Mouse (Mus musculus): Measurements from ENCODE around the gene Clip2. TPM values are rescaled to one million over a fixed set of nuclear protein-coding genes. Genes with fewer than 3 reads are reported as not detected.
A peak's percentile ranks its signal among the peaks of the same experiment; 100 is the strongest.

Clip2 gene
- polyA plus RNA-seq, 1 experiment from 2014 or later, result 5.8 TPM

- H3K4me3 ChIP-seq, result no peak overlapping the region
- ATAC-seq (ENCODE audit: insufficient number of reproducible peaks, insufficient read depth, low FRiP score, low TSS enrichment, low read depth), result no peak
- H3K9me3 ChIP-seq, result no peaks in the 10 kb centered on the region
- H3K4me2 ChIP-seq, result no peak overlapping the region
- no peaks in the 10 kb centered on the region for H3K36me3 ChIP-seq
- H3K27me3 ChIP-seq, result no peaks in the 10 kb centered on the region
- WGBS, result 63% methylated on average over 7 of the region's 7 CpGs
- no peak overlapping the region for H3K9ac ChIP-seq
- H3K27ac ChIP-seq, result peak overlapping the region; percentile 18; the same call in 1 of the 2 replicates
- H3K4me1 ChIP-seq, result peaks cover 6% of the 10 kb centered on the region
These were observed 25.3 kb upstream of the Clip2 start for GRCm38 (mm10) chr5:134577534-134577933.

- no peak overlapping the region; the same call in 1 of the 2 replicates for H3K27ac ChIP-seq
- H3K4me2 ChIP-seq, result no peak overlapping the region
- WGBS, result 71% methylated on average over 14 of the region's 14 CpGs
- H3K4me1 ChIP-seq, result peaks cover 11% of the 10 kb centered on the region
- H3K27me3 ChIP-seq, result no peaks in the 10 kb centered on the region
- no peak for ATAC-seq (ENCODE audit: insufficient number of reproducible peaks, insufficient read depth, low FRiP score, low TSS enrichment, low read depth)
- H3K4me3 ChIP-seq, result no peak overlapping the region
- no peaks in the 10 kb centered on the region for H3K36me3 ChIP-seq
- no peaks in the 10 kb centered on the region for H3K9me3 ChIP-seq
- H3K9ac ChIP-seq, result no peak overlapping the region
These were observed 24.4 kb upstream of the Clip2 start for GRCm38 (mm10) chr5:134576517-134577220.

DNA sequence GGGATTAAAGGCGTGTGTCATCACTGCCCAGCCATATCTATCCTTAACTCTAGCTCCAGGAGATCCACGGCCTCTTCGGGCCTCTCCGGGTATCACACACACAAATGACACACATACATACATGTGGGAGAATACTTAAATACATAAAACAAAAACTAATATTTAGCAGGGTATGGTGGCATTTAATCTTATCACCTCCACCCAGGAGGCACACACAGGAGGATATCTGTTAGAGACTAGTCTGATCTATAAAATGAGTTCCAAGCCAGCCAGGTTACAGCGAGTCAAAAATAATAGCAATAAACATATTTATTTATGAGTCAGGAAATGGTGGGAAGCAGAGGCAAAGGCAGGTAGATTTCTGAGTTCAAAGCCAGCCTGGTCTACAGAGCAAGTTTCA lies 23.6 kb upstream of the Clip2 start:
- H3K9me3 ChIP-seq, result no peaks in the 10 kb centered on the region
- H3K4me3 ChIP-seq, result no peak overlapping the region
- H3K9ac ChIP-seq, result no peak overlapping the region
- H3K4me1 ChIP-seq, result peaks cover 11% of the 10 kb centered on the region
- no peak overlapping the region for H3K27ac ChIP-seq
- H3K36me3 ChIP-seq, result no peaks in the 10 kb centered on the region
- no peak for ATAC-seq (ENCODE audit: insufficient number of reproducible peaks, insufficient read depth, low FRiP score, low TSS enrichment, low read depth)
- 95% methylated on average over 5 of the region's 5 CpGs for WGBS
- no peak overlapping the region for H3K4me2 ChIP-seq
- H3K27me3 ChIP-seq, result no peaks in the 10 kb centered on the region

GRCm38 (mm10) chr5:134572508-134573214 lies 20.4 kb upstream of the Clip2 start:
- Histone ChIP-seq H3K27ac (peak overlapping the region; percentile 85), H3K27me3 (no peaks in the 10 kb centered on the region), H3K9ac (peak overlapping the region; percentile 72), H3K4me3 (peak overlapping the region; percentile 55), H3K4me2 (peak overlapping the region; percentile 81), H3K9me3 (no peaks in the 10 kb centered on the region), H3K4me1 (peaks cover 25% of the 10 kb centered on the region), H3K36me3 (no peaks in the 10 kb centered on the region)
- WGBS, result 36% methylated on average over 10 of the region's 10 CpGs
- no peak for ATAC-seq (ENCODE audit: insufficient number of reproducible peaks, insufficient read depth, low FRiP score, low TSS enrichment, low read depth)

DNA sequence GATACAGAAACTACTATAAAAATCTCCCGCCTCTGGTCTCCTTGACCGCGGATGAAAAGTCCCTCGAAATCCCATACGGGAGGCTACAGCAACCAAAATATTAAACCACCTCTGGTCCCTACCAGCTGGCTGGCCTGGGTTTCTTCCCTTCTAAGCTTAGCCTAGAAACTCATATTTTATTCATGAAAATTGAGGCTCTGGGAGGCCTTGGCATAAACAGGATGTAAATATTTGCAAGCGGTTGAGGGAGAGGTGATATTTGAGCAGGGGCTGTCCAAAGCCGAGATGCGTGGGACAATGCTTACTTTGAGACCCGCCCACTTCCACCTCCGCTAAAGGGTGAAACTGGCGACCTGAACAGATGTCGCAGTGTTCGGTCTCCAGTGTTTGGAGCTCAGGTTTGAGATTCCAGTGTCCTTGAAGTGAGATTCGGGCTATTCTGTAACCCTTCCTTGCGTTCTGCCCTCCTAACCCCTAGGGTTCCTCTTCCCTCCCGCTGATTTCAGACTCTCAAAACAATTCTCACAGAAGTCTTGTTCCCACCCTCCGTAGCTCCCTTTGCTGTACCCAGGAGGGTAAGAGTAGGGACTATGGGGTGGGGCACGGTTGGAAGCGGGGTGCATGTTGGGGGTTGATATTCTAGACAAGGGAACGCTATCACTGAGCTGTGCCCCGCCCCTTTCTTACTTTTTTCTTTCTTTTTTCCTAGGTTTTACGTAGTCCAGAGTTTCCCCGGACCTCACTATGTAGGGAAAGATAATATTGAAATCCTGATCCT lies 19.7 kb upstream of the Clip2 start:
- H3K9ac ChIP-seq, result peak overlapping the region; percentile 72
- H3K4me1 ChIP-seq, result peaks cover 25% of the 10 kb centered on the region
- no peaks in the 10 kb centered on the region for H3K36me3 ChIP-seq
- peak overlapping the region; percentile 55 for H3K4me3 ChIP-seq
- H3K9me3 ChIP-seq, result no peaks in the 10 kb centered on the region
- peak; percentile 53; the same call in 1 of the 2 replicates for ATAC-seq (ENCODE audit: insufficient number of reproducible peaks, insufficient read depth, low FRiP score, low TSS enrichment, low read depth)
- H3K27me3 ChIP-seq, result no peaks in the 10 kb centered on the region
- WGBS, result 1% methylated on average over 23 of the region's 23 CpGs
- peak overlapping the region; percentile 81 for H3K4me2 ChIP-seq
- H3K27ac ChIP-seq, result peak overlapping the region; percentile 85

DNA sequence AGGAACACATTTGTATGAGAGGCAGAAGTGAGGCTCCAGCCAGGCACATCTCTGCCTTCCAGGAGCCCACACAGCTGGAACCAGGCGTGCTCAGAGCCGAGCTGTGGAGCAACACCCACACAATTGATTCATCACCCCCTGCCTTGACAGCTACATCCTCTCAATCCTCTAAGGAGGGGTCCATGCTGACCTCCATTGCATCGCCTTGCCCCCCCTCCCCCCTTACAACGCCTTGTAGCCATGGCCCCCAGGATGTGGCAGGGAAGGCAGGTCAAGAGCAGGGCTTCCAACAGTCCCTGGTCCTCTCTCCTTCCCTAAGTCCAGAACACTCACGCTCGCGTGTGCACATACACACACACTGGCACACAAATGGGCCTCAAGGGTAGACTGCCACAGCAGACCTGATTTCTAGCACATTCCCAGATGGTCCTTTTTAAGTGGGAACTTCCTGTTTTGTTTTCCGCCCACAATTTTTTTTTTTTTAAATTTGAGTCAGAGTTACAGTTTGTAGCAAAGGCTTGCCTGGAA lies 16.8 kb upstream of the Clip2 start:
- Histone ChIP-seq H3K4me1 (peaks cover 25% of the 10 kb centered on the region), H3K27me3 (no peaks in the 10 kb centered on the region), H3K36me3 (no peaks in the 10 kb centered on the region), H3K9me3 (no peaks in the 10 kb centered on the region), H3K4me2 (no peak overlapping the region), H3K4me3 (no peak overlapping the region), H3K9ac (no peak overlapping the region), H3K27ac (peak overlapping the region; percentile 73)
- no peak for ATAC-seq (ENCODE audit: insufficient number of reproducible peaks, insufficient read depth, low FRiP score, low TSS enrichment, low read depth)
- WGBS, result 35% methylated on average over 8 of the region's 8 CpGs

DNA sequence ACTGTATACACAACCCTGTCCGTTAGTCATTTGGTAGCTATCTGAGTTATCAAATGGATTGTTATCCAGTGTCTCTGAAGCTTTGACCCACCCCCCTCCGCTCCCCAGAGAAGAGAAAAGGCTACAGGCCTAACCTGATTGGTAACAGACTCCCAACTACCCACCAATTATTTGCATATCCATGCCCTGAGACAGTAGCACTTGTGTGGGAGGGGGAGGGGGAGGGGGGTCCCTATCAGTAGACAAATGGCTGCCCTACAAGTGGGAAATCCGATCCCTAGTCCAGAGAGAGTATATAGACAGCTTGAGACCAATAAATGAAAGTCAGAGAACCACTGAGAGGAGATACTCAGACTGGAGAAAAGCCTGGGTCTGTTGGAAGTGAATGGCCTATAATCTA lies 15.8 kb upstream of the Clip2 start:
- WGBS, result 74% methylated on average over 3 of the region's 3 CpGs
- Histone ChIP-seq H3K27ac (peak overlapping the region; percentile 73; the same call in 1 of the 2 replicates), H3K4me2 (no peak overlapping the region), H3K9ac (no peak overlapping the region), H3K9me3 (no peaks in the 10 kb centered on the region), H3K27me3 (no peaks in the 10 kb centered on the region), H3K4me3 (no peak overlapping the region), H3K36me3 (no peaks in the 10 kb centered on the region), H3K4me1 (peaks cover 24% of the 10 kb centered on the region)
- no peak for ATAC-seq (ENCODE audit: insufficient number of reproducible peaks, insufficient read depth, low FRiP score, low TSS enrichment, low read depth)

GRCm38 (mm10) chr5:134567445-134567844 lies 15.2 kb upstream of the Clip2 start:
- Histone ChIP-seq H3K4me3 (no peak overlapping the region), H3K36me3 (no peaks in the 10 kb centered on the region), H3K27ac (no peak overlapping the region), H3K27me3 (no peaks in the 10 kb centered on the region), H3K4me1 (peaks cover 18% of the 10 kb centered on the region), H3K4me2 (no peak overlapping the region), H3K9ac (no peak overlapping the region), H3K9me3 (no peaks in the 10 kb centered on the region)
- WGBS, result 78% methylated on average over 4 of the region's 4 CpGs
- no peak for ATAC-seq (ENCODE audit: insufficient number of reproducible peaks, insufficient read depth, low FRiP score, low TSS enrichment, low read depth)

GRCm38 (mm10) chr5:134565696-134566095 lies 13.5 kb upstream of the Clip2 start:
- WGBS, result 92% methylated on average over 6 of the region's 6 CpGs
- no peak for ATAC-seq (ENCODE audit: insufficient number of reproducible peaks, insufficient read depth, low FRiP score, low TSS enrichment, low read depth)
- Histone ChIP-seq H3K9me3 (no peaks in the 10 kb centered on the region), H3K4me2 (no peak overlapping the region), H3K9ac (no peak overlapping the region), H3K36me3 (no peaks in the 10 kb centered on the region), H3K27ac (no peak overlapping the region), H3K4me1 (peaks cover 14% of the 10 kb centered on the region), H3K4me3 (no peak overlapping the region), H3K27me3 (no peaks in the 10 kb centered on the region)

GRCm38 (mm10) chr5:134564272-134564671 lies 12.0 kb upstream of the Clip2 start:
- no peak overlapping the region for H3K27ac ChIP-seq
- WGBS, result 91% methylated on average over 2 of the region's 2 CpGs
- no peak overlapping the region for H3K4me2 ChIP-seq
- H3K4me1 ChIP-seq, result peaks cover 11% of the 10 kb centered on the region
- H3K4me3 ChIP-seq, result no peak overlapping the region
- no peak overlapping the region for H3K9ac ChIP-seq
- ATAC-seq (ENCODE audit: insufficient number of reproducible peaks, insufficient read depth, low FRiP score, low TSS enrichment, low read depth), result no peak
- H3K27me3 ChIP-seq, result no peaks in the 10 kb centered on the region
- H3K36me3 ChIP-seq, result no peaks in the 10 kb centered on the region
- H3K9me3 ChIP-seq, result no peaks in the 10 kb centered on the region; the same call in 1 of the 2 replicates

DNA sequence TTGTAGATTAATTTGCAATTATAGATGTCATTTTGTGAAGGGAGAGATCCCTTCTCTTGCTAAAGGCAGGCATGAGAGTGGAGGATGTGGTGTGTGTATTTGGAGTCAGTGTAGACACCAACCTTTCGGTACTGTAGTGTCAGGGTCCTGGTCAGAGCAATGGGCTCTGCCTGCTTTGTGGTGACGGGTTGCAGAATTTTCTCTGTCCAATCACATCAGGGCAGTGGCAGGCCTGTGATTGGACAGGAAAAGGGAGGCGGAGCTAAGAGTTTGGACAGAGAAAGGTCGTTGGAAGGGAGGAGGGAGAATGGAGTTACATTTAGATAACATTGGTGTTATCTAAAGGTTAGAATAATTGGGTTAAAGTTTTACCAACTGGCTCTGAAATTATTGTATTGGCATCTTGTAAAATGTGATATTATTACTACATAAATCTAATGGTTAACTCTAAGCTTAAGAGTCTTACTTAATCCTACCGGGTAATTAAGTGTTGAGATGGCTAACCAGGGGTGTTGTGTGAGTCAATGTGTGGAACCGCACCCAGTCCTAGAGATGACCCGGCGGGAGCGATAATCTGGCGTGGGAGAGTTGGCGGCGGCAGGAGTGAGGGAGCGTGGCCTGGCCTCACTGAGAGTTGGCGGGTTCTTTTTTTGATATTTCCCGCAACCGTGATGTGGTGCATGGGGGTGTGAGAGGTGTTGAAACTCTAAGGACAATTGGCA lies 8.4 kb upstream of the Clip2 start:
- no peak for ATAC-seq (ENCODE audit: insufficient number of reproducible peaks, insufficient read depth, low FRiP score, low TSS enrichment, low read depth)

More for the DNA sequence above, 8.4 kb upstream of the Clip2 start:
- Histone ChIP-seq H3K27ac (no peak overlapping the region), H3K9me3 (no peaks in the 10 kb centered on the region; the same call in none of the 2 replicates), H3K4me3 (no peak overlapping the region), H3K9ac (no peak overlapping the region), H3K4me2 (no peak overlapping the region), H3K36me3 (no peaks in the 10 kb centered on the region), H3K27me3 (no peaks in the 10 kb centered on the region), H3K4me1 (peaks cover 6% of the 10 kb centered on the region)
- 81% methylated on average over 16 of the region's 16 CpGs for WGBS
